Mouse (Mus musculus) monocyte, adult 5-6 weeks (primary cell): Measurements from ENCODE around the gene Csde1. TPM values are rescaled to one million over a fixed set of nuclear protein-coding genes. Genes with fewer than 3 reads are reported as not detected.
A peak's percentile ranks its signal among the peaks of the same experiment; 100 is the strongest.

Source experiments
- ATAC-seq: fragments of 153-309, 156-312 bp; replicated peaks from 2 replicates; pipeline ENCODE4 v1.8.0; 2017; ENCODE audit warnings: mild to moderate bottlenecking; ENCODE audit not compliant: low TSS enrichment, insufficient number of reproducible peaks, severe bottlenecking, poor library complexity, low FRiP score
- total RNA-seq: library from RNA; stranded (forward); fragments of 200-1000, 200-491, 200-594 nt; gene quantifications from 3 replicates; pipeline ENCODE4 v1.2.3, GENCODE M21; 2017

Gene Csde1
- total RNA-seq, 1 experiment from 2014 or later: 853 TPM

- peak; percentile 95 for ATAC-seq
Measured at GRCm38 (mm10) chr3:103102454-103103390, 82.5 kb downstream of the Csde1 start, which contains the start of gene Dennd2c. Gene Dennd2c, plus strand, starts transcription at chr3:103102604.

Other genes with a start within 250 kb of the Csde1 start
- not detected in 3 replicates for gene Tshb, start 237.7 kb upstream of the Csde1 start, total RNA-seq
- gene Sycp1, start 84.3 kb upstream of the Csde1 start, total RNA-seq: not detected in 3 replicates
- gene Nr1h5, start 56.3 kb upstream of the Csde1 start, total RNA-seq: not detected in 3 replicates
- 40.9 to 131 TPM (median 46.6 TPM) in 3 replicates for gene Sike1, start 24.7 kb upstream of the Csde1 start, total RNA-seq
- gene Nras, start 37.9 kb downstream of the Csde1 start, total RNA-seq: 62.4 to 116 TPM (median 88.9 TPM) in 3 replicates
- not detected in 3 replicates for gene Ampd1, start 53.6 kb downstream of the Csde1 start, total RNA-seq
- 2.6 to 3.3 TPM (median 3.2 TPM) in 3 replicates for gene Dennd2c, start 82.2 kb downstream of the Csde1 start, total RNA-seq
- 79.0 to 122 TPM (median 93.2 TPM) in 3 replicates for gene Bcas2, start 151.2 kb downstream of the Csde1 start, total RNA-seq